Mouse (Mus musculus) heart, postnatal 0 days (tissue): ENCODE results near the gene Krtap9-1.

ENCODE experiments used
- CTCF ChIP-seq: IDR thresholded peaks from 2 replicates; pipeline ENCODE4 v1.5.1; 2016; ENCODE audit warnings: antibody characterized with exemption, control low read depth, low read depth
- EP300 ChIP-seq: IDR thresholded peaks from 2 replicates; pipeline ENCODE4 v1.6.1; 2016; ENCODE audit warnings: antibody characterized with exemption, low read depth

DNA sequence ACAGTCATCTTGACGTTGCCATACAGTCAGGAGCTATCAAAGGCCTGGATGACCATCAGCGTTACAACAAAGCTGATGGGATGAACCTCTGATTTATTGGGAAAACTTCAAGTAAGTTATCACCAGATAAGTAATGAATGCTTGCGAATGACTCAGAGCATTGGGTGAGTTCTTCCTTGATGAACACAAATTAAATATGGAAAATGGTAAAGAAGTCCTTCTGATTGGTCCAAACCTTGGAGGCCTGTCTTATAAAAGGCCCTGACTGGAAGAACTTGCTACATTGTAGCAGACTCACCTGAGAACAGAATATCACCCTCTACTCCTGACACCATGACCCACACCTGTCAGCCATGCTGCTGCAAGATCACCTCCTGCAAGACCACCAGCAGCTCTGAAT, 41.3 kb downstream of the Krtap9-1 start, which contains the start of gene Gm11565:
- TF ChIP-seq CTCF: no peak
- TF ChIP-seq EP300: no peak
